Mouse (Mus musculus) WW6 (cell line): ENCODE data around the gene Pml.
A peak's percentile ranks its signal among the peaks of the same experiment; 100 is the strongest.
"Not testable (repeated sequence)": the region's sequence is repeated elsewhere in the genome, so short reads cannot be mapped to it uniquely, and the experiment has no call there.

Source experiments
- DNase-seq: peaks from one replicate; pipeline ENCODE4 v3.0.0-alpha.2; 2013; ENCODE audit warnings: low read depth, low spot score

Gene Pml

DNA sequence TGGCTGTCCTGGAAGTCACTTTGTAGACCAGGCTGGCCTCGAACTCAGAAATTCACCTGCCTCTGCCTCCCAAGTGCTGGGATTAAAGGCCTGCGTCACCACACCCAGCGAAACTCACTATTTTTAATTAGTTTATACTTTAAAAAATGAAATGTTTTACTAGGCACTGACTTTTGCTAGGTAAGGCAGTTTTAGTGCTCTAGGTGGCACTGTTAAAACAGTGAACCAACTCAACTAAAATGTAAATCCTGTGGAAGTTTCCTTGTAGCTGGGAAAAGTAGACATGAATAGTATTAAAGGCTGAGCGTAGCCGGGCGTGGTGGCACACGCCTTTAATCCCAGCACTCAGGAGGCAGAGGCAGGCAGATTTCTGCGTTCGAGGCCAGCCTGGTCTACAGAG is 22.0 kb upstream of the Pml start:
- DNase-seq = not testable (repeated sequence)

DNA sequence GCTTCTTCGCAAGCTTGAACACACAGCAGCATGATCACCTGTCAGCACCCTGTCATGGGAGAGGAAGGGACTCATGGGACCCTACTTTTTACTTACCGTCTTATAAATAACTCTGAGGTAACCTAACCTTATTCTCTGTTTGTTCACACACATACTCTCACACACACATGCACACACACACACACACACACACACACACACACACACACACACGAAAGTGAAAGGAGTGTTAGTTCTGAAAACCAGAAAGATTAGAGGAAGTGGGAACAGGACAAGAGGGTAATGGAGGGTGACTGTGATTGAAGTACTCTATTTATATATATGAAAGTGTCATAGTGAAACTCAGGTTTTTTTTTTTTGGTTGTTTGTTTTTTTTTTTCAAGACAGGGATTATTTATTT is 21.5 kb upstream of the Pml start:
- no peak for DNase-seq

DNA sequence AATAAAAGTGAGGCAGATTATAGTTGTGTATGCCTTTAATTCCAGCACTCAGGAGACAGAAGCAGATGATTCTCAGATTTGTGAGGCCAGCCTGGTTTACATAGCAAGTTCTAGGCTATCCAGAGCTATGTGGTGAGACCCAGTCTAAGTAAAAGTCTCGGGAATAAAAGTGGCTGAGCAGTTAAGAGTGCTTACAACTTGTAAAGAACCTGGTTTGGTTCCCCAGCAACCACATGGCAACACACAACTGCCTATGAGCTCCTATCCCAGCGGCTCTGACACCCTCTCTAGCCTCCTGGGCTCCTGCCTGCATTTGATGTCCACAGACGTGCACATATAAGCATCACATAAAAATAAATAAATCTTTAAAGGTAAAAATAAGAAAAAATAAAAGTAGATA is 20.5 kb upstream of the Pml start:
- no peak for DNase-seq

DNA sequence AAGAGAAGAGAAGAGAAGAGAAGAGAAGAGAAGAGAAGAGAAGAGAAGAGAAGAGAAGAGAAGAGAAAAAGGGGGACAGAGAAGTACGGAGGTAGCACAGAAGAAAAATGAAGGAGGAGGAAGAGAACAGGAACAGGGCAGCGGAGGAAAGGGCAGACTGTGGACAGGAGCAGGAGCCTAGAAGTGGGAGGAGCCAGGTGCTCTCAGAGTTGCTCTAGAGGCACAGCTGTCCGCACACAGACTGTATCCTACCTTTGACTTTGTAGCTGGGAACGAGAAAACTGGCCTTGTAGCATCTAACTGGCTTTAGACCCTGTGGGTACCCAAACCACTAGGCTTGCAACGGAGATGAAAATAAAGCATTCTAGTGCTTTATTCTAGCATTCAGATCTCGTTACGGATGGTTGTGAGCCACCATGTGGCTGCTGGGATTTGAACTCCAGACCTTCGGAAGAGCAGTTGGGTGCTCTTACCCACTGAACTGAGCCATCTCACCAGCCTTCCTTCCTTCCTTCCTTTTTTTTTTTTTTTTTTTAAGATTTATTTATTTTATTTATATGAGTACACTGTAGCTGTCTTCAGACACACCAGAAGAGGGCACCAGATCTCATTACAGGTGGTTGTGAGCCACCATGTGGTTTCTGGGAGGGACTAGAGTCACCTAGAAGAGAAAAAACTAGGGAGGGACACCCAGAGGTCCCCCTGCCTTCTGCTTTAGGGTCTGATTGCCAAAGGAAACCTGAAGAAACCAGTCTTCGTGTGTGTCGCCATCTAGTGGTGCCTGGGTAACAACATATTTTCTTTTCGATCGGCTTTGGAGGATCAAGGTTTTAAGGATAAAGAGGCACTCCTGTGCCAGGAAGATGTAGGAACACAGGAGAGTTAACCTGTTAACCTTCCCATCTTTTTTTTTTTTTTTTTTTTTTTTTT is 19.1 kb upstream of the Pml start:
- no peak for DNase-seq

DNA sequence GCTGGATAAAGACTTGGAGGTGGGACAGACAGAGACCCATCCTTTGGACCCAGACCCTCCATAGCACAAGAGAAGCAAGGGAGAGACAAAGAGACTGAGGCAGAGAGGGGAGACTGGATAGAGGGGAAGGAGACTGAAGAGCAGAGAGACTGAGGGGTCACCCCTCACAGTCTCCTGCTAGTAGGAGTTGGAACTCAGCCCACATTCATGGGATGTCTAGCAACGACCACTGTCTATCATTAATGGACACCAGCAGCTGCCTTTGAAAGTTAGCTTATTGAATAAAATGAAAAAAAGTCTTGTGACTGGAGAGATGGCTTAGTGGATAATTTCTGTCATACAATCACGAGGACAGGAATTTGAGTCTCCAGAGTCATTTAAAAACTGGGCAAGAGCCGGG is 17.5 kb upstream of the Pml start:
- DNase-seq = no peak

DNA sequence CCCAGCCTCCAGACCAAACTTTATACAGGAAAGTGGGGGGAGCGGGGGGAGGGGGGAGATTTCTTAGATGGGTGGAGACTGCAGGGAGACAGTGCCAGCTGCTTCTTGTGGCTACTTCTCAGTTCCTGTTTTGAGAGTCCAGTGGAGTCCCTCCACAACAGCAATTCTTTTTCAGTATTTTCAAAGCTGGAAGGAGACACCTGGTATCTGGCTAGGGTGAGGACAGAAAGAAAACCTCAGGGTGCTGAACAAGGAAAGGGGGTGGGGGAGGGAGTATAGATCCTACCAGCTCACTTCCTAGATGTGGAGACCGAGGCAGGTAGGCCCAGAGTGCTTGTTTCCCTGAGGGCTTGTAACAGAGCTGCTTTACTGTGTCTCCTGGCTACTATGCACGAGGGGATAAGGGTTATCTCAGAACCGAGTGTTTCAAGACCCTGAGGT is 17.0 kb upstream of the Pml start:
- DNase-seq = no peak

DNA sequence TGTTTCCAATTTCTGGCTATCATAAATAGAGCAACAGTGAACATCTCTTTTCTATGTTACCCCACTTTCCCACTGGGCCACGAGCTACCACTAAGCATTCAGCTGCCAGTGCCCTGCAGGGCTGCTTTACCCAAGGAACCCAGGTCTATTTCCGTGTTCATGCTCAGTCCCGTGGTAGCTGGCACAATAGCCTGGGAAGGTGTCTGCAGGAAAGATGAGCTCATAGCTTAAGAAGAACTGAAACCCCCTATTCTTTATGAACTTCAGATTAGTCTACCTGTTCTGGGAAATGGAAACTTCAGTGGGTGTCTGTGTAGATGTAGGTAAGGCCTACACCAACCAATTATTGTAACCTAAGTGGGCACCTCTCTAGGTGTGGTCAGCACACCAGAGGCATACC is 15.8 kb upstream of the Pml start:
- no peak for DNase-seq

DNA sequence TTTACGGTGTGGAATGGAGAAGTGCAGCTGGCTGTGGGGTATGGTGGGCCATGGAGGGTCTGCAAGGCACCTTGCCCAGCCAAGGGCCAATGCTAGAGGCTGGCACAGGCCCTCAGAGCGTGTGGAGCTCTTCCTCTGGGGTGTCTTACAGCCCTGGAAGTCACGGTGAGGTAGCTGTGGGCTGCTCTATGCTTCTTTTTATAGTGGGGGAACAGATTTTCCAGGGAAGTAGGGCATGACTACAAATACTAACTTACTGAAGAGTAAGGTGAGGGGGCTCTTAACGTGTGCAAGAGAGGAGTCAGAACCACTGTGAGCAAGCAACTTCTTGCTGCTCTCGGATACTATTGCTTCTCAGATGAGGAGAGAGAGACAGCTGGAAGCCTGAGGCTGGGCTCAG is 12.9 kb upstream of the Pml start:
- no peak for DNase-seq

DNA sequence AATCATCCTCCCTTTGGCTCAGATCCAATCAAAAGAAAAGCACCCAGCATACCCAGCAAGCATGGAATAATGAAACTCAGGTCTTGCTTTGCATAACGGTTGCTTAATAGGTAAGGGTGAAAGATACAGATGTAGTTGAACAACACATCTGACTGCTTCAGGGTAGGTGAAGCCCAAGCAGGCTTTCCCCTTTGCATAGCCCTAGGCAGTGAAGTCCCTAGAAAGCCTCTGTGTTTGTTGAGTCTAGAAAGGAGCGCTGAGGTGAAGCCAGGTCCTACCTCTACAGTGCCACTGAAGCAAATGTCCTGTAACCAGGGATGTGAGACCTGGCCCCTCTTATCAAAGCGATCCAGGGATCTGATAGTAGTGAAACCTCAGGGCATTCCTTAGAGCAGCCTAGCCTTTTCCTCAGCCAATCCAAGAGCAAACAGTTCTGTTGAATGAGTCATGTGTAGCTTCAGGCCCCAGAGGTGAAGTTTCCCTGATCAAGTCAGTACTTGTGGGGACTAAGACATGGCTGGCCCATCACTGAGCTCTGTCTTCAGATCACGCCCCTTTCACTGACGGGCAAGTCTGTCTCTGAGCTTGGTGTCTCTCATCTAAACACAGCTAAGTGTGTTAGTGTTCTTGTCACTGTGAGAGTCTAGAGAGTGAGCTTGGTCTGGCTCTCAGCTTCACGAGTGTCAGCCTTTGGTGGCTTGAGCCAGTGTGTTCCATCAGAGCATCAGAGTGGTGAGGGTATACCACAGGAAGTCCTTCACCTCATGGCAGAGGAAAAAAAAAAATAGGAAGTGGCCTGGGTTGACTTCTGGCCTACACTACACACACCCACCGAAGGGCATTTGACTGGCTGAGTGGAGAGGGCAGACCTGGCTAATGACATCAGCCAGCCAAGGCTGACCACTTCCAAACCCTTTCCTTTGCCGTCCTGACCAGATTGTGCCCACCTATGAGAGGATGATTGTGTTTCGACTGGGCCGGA is 6.4 kb upstream of the Pml start:
- DNase-seq = no peak

DNA sequence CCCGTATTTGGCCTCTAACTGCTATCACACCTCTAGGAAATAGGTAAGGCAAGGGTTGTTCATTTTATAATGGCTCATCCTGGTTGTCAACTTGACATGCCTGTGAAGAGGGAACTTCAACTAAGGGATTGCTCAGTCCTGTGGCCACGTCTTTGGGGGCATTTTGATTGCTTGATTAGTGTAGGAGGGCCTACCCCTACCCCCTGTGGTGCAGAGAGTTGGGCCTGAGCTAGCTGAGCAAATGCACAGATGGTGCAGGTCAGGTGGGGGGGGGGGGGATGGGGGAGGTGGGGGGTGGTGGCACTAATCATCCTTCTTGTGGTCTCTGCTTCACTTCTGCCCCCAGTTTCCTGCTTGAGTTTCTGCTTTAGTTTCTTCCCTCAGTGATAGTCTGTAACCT is 5.5 kb upstream of the Pml start:
- no peak for DNase-seq

DNA sequence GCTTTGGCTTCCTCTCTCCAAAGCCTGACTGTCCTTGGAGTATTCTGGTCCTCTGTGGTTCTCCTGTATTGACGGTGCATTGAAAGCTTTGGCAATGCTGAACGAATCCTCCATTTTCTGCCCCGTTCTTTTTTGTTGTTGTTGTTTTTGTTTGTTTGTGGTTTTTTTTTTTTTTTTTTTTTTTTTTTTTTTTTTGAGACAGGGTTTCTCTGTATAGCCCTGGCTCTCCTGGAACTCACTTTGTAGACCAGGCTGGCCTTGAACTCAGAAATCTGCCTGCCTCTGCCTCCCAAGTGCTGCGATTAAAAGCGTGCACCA is 4.2 kb upstream of the Pml start:
- DNase-seq = not testable (repeated sequence)

DNA sequence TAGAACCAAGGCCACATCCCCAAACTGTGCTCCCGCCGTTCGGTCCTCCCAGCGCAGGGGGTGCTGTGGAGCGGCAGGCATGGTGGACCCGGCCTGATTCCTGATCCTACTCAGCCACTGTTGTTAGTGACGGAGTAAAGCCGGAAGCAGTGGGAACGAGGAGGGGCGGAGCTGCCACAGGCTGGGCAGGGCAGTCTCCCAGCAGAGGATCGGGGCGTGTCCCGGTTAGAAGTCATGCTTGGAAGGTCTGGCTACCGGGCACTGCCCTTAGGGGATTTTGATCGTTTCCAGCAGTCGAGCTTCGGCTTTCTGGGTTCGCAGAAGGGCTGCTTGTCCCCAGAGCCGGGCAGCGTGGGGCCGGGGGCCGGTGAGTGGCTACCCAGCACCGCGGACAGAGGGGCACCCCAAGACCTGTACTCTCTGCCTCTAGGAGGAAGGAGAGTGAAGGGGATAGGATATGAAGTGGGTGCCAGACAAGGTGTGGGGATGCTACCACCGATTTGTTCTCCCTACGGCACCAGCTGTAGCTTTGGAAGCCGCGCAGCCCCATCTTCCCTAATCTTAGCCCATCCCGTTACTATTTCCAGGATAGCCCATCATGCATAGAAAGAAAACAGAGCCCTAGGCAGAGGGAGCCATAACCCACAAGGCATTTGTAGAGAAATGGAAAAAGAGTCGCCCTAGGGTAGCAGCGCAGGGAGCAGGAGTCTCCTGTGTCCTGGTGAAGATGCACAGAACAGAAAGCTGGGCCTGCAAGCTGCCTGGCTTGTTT is 3.6 kb upstream of the Pml start, which contains the start of gene Stoml1:
TSS of gene Stoml1 (plus strand) at position 132 of the 772 bp plus-strand sequence.
- peak; percentile 86 for DNase-seq

DNA sequence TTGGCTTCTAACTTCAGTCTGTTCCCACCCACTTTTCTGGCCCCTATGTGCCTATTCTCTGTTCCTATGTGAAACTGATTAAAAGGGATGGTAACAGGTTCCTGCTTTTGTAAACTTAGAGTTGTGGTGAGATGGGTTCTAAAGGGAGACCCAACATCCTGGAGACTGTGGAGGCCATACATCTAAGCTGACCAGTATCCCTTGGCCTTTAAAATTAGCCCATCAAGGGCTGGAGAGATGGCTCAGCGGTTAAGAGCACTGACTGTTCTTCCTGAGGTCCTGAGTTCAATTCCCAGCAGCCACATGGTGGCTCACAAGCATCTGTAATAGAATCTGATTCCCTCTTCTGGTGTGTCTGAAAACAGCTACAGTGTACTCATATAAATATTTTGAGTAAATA is 1.1 kb upstream of the Pml start:
- DNase-seq = not testable (repeated sequence)

DNA sequence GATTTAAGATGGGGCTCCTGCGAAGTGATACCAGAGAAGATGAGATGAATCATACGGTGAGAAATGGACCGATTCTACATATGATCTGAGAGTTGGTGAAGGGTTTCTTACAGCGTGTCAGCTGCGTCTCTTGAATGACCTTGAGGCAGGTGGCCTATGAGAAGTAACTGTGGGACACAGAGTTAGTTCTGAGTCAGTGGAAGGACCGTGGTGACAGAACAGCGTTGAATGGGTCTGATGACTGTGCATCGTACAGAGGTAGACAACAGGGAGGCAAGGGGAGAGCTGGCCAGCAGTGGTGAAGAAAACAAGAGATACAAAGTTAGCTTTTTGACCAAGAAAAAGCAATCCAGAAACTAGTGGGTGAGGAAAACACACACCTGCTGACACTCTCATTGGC is 736 bp upstream of the Pml start:
- no peak for DNase-seq

DNA sequence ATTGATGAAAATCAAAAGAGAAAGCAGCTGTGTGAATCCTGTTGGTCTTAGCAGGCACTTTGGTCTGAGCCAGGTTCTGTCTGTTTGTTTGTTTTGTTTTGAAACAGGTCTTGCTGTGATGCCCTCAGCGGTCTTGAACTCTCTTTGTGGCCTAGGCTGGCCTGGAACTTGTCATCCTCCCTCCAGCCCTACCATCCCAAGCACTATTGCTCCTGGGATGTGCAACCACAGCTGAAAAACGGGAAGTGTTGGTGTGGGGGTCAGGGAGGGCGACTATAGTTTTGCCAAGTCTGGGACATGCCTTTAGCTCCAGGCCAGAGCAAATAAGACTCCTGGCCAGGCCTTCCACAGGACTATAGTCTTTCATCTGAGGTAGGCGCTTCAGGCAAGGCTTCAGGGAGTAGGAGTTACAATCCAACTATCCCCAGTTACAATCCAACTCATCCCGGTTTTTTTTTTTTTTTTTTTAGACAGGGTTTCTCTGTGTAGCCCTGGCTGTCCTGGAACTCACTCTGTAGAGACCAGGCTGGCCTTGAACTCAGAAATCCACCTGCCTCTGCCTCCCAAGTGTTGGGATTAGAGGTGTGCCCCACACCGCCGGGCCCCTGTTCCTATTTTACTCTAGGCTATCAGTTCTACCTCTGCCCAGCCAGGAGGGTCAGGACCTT is 706 bp downstream of the Pml start:
- no peak for DNase-seq

DNA sequence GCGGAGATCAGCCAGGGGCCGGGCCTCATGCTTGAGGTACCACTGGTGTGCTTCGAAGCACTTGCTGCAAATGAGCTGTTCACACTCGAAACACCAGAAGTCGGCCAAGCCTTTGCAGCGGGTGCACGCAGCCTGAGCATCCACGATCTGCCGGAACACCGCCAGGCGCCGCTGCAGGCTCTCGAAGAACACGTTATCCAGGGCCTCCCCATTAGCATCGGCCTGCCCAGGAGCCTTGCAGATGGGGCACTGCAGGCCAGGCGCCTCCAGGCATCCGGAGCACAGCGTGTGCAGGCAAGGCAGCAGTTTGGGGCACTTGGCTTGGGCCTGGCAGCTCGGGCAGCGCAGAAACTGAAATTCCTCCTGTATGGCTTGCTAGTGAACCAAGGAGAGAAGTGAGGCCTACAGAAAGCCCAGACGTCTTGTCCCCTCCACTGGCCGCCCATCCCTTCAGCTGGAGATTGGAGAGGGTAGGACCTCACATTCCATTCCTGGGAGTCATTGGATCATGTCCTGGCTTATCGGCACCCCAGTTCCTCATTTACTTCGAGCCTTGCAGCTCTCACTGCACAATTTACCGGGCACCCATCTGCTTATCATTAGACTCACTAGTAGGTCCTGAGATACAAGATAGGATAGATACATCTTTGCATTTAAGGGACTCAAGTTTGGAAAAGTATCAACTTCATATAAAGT is 2.4 kb downstream of the Pml start:
- DNase-seq = peak; percentile 58

DNA sequence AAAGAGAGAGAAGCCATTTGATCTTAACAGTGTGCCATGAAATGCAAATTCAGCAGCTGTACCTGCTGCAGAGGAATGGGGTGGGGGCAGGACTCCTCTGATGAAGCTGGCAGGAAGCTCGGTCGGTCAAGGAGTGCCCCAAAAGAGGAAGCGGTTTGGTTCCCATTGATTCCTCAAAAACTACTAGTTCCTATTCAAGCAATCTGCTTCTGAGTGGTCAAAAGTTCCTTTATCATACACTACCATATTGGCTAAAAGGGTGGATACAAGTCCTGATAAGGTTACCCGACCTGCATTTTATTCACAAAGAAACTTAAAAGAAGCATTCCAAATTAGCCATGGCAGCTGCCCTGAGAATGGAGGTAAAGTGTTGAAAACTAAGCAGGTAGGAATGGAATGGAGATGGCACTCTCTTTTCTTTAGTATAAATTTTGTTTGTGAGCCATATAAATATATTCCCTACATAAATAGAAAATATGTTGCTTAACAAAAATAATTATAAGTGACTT is 3.4 kb downstream of the Pml start:
- DNase-seq = no peak

DNA sequence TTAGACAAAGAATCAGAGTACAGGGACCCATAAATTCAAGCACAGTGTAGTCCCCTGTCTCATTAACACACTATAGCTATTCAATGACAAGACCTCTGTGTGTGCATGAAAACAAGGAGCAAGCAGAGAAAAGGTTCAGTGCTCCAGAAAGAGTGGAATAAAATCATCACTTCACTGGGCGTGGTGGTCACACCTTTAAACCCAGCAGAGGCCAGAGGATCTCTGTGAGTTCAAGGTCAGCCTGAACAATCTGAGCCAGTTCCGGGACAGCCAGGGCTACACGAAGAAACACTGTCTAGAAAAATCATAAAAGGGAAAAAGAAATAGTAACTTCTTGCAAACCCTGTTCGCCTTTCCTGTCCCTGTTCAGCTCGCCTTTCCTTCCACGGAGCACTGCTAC is 5.9 kb downstream of the Pml start:
- DNase-seq = no peak

DNA sequence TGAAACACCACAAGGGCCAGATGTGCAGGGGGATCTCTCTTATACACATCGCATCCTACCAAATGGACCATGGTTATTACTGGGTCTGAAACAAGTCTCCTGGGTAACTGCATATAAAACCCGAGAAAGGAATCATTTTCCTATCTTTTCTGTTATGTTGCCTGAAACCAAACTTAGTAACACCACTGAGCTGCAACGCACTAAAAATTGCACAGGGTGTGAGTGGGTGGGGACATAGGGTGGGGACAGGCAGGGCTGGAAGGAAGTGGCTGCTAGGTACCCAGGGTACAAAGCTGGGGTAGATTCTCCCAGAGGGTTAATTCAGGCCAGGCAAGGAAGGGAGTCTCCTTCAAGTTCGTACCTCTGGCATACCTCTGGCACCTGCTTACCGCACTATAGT is 6.9 kb downstream of the Pml start:
- no peak for DNase-seq

DNA sequence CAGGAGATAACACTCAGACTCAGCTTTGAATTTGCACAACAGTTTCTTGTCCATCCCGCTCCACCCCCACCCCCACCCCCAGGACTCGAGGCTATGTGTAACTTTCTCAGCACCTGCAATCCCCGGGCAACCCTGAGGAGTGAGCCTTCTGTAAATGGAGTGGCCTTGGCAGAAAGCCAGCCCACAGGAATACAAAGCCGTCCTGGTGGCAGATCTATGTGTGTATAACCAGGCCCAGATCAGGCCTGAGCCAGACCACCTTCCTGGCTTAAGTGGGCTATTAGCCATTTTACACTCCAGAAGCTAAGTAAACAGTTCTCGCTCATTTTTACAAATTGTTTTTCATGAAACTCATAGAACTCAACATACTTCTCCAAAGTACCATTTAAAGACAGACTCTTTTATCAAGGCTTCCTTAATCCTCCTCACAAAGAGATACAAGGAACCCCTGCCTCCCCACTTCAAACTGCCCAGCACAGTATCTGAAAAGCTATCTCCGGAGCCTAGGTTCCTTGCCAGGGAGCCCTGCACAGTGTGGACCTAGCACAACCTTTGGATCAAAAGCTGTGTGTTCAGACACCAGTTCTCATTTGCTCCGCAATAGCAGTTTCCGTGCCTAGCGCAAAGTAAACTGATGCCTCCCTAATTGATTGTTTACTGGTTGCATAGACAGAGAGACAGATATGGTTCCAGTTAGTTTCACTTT is 7.7 kb downstream of the Pml start:
- DNase-seq = no peak
